In genomic region chr6:41537376-41537775, GRCm38 (mm10) we compare ENCODE assay signal across 31 mouse cellular contexts. TPM values are rescaled to one million over a fixed set of nuclear protein-coding genes. Genes with fewer than 3 reads are reported as not detected.
DNase-seq lines count a peak whose midpoint lies in the region; ATAC-seq and TF ChIP-seq lines count a peak whose summit lies in the region.
"Had no signal": no experiment of that assay in that cellular context is flagged by ENCODE, and none has a peak within 500 bp of the region (broad histone marks: within the 10 kb centered on the region; RNA-seq: fewer than 3 reads in every experiment).

No protein-coding gene starts in this region.

- no peaks in the 10 kb centered on the region for H3K4me1 ChIP-seq in heart, postnatal 0 days (ENCODE audit: control insufficient read depth, insufficient read depth)
- H3K4me1 ChIP-seq in heart, embryonic 10.5 days = no peaks in the 10 kb centered on the region
- H3K4me1 ChIP-seq in hindbrain, embryonic 11.5 days (replicated peaks; ENCODE audit: control insufficient read depth, insufficient read depth, low read length) = no peaks in the 10 kb centered on the region
- H3K4me1 ChIP-seq in forebrain, embryonic 16.5 days (replicated peaks; ENCODE audit: control insufficient read depth, insufficient read depth, low read length) = no peaks in the 10 kb centered on the region
- H3K4me1 ChIP-seq: embryonic facial prominence, embryonic 12.5 days; embryonic facial prominence, embryonic 15.5 days; heart, embryonic 13.5 days; hindbrain, embryonic 15.5 days; intestine, embryonic 15.5 days had no signal

- ATAC-seq in heart, postnatal 0 days (ENCODE audit: insufficient read depth, low read depth) = no peak
- ATAC-seq in hindbrain, embryonic 11.5 days (ENCODE audit: low FRiP score) = no peak
- ATAC-seq in forebrain, embryonic 16.5 days = no peak
- ATAC-seq: forebrain, embryonic 14.5 days; intestine, embryonic 15.5 days; Patski had no signal

- no peaks in the 10 kb centered on the region for H3K9me3 ChIP-seq in heart, postnatal 0 days (replicated peaks; ENCODE audit: control insufficient read depth, low read length)
- no peaks in the 10 kb centered on the region for H3K9me3 ChIP-seq in heart, embryonic 10.5 days
- no peaks in the 10 kb centered on the region for H3K9me3 ChIP-seq in hindbrain, embryonic 11.5 days (ENCODE audit: control insufficient read depth, low read length)
- H3K9me3 ChIP-seq in forebrain, embryonic 16.5 days (ENCODE audit: control insufficient read depth, low read length) = no peaks in the 10 kb centered on the region
- H3K9me3 ChIP-seq: embryonic facial prominence, embryonic 12.5 days; embryonic facial prominence, embryonic 15.5 days; G1E; heart, embryonic 13.5 days; hindbrain, embryonic 15.5 days; intestine, embryonic 15.5 days had no signal

- TF ChIP-seq CTCF in heart, postnatal 0 days (IDR thresholded peaks at IDR 0.05; ENCODE audit: low read depth) = no peak

- no peak overlapping the region for H3K9ac ChIP-seq in heart, postnatal 0 days (replicated peaks; ENCODE audit: low read depth, low read length)
- H3K9ac ChIP-seq in hindbrain, embryonic 11.5 days (ENCODE audit: low read depth, low read length) = no peak overlapping the region
- no peak overlapping the region for H3K9ac ChIP-seq in forebrain, embryonic 16.5 days (replicated peaks; ENCODE audit: low read depth, low read length)
- H3K9ac ChIP-seq: embryonic facial prominence, embryonic 12.5 days; embryonic facial prominence, embryonic 15.5 days; heart, embryonic 13.5 days; hindbrain, embryonic 15.5 days; intestine, embryonic 15.5 days had no signal

- DNase-seq in heart, postnatal 0 days (ENCODE audit: low spot score) = no peak
- no peak for DNase-seq in heart, embryonic 10.5 days (ENCODE audit: low spot score)
- peak; percentile 44 for DNase-seq in thymus, postnatal 0 days (ENCODE audit: low spot score)
- DNase-seq in thymus, adult 18-20 months = no peak
- DNase-seq in thymus, postnatal 10 days (ENCODE audit: low spot score in 2 of 2) = peak; percentile 23 to 32
- peak; percentile 41 for DNase-seq in thymus, postnatal 4 days
- no peak for DNase-seq in hindbrain, embryonic 11.5 days (ENCODE audit: low spot score)
- DNase-seq: adrenal gland, postnatal 14 days; B cell, adult 2 months; cerebellum, adult 11 months; cerebellum, adult 2 months; cerebellum, adult 9-11 months; cerebellum, postnatal 25 days; gastrocnemius, postnatal 25 days; heart, adult 18-20 months had no signal

- H3K36me3 ChIP-seq in heart, postnatal 0 days (replicated peaks; ENCODE audit: control insufficient read depth, insufficient read depth, low read length) = no peaks in the 10 kb centered on the region
- H3K36me3 ChIP-seq in heart, embryonic 10.5 days = no peaks in the 10 kb centered on the region
- H3K36me3 ChIP-seq in hindbrain, embryonic 11.5 days (ENCODE audit: control insufficient read depth, insufficient read depth, low read length) = no peaks in the 10 kb centered on the region
- H3K36me3 ChIP-seq in forebrain, embryonic 16.5 days (ENCODE audit: control insufficient read depth, insufficient read depth) = no peaks in the 10 kb centered on the region
- H3K36me3 ChIP-seq: embryonic facial prominence, embryonic 12.5 days; embryonic facial prominence, embryonic 15.5 days; G1E; heart, embryonic 13.5 days; hindbrain, embryonic 15.5 days; intestine, embryonic 15.5 days had no signal

- no peak overlapping the region for H3K27ac ChIP-seq in heart, postnatal 0 days (ENCODE audit: low read depth)
- no peak overlapping the region for H3K27ac ChIP-seq in heart, embryonic 10.5 days
- H3K27ac ChIP-seq in hindbrain, embryonic 11.5 days (ENCODE audit: low read depth, low read length) = no peak overlapping the region
- H3K27ac ChIP-seq in forebrain, embryonic 16.5 days (ENCODE audit: low read length) = no peak overlapping the region
- H3K27ac ChIP-seq: embryonic facial prominence, embryonic 12.5 days; embryonic facial prominence, embryonic 15.5 days; heart, embryonic 13.5 days; hindbrain, embryonic 15.5 days; intestine, embryonic 15.5 days had no signal

- no peaks in the 10 kb centered on the region for H3K27me3 ChIP-seq in heart, postnatal 0 days (ENCODE audit: control insufficient read depth, insufficient read depth, low read length)
- H3K27me3 ChIP-seq in heart, embryonic 10.5 days (ENCODE audit: insufficient read depth, poor library complexity, severe bottlenecking) = 0 out of 2 replicates have a peak, but pooled peaks cover 3% of the 10 kb centered on the region
- H3K27me3 ChIP-seq in hindbrain, embryonic 11.5 days (ENCODE audit: control insufficient read depth, insufficient read depth, low read length) = no peaks in the 10 kb centered on the region
- H3K27me3 ChIP-seq in forebrain, embryonic 16.5 days (replicated peaks; ENCODE audit: control insufficient read depth, insufficient read depth, low read length) = no peaks in the 10 kb centered on the region
- H3K27me3 ChIP-seq: CH12.LX; embryonic facial prominence, embryonic 12.5 days; embryonic facial prominence, embryonic 15.5 days; hindbrain, embryonic 15.5 days; intestine, embryonic 15.5 days had no signal

- no peak overlapping the region for H3K4me2 ChIP-seq in heart, postnatal 0 days (ENCODE audit: low read depth, low read length)
- H3K4me2 ChIP-seq in hindbrain, embryonic 11.5 days (replicated peaks; ENCODE audit: low read depth, low read length) = no peak overlapping the region
- H3K4me2 ChIP-seq in forebrain, embryonic 16.5 days (ENCODE audit: low read length) = no peak overlapping the region
- H3K4me2 ChIP-seq: embryonic facial prominence, embryonic 12.5 days; embryonic facial prominence, embryonic 15.5 days; heart, embryonic 13.5 days; hindbrain, embryonic 15.5 days; intestine, embryonic 15.5 days had no signal

- peak overlapping the region; percentile 8; the same call in 1 of the 2 replicates for H3K4me3 ChIP-seq in heart, postnatal 0 days (ENCODE audit: low read depth, low read length)
- no peak overlapping the region for H3K4me3 ChIP-seq in heart, embryonic 10.5 days
- no peak overlapping the region for H3K4me3 ChIP-seq in hindbrain, embryonic 11.5 days (ENCODE audit: low read depth, low read length)
- H3K4me3 ChIP-seq in forebrain, embryonic 16.5 days (replicated peaks; ENCODE audit: low read length) = no peak overlapping the region
- H3K4me3 ChIP-seq: embryonic facial prominence, embryonic 12.5 days; embryonic facial prominence, embryonic 15.5 days; heart, embryonic 13.5 days; hindbrain, embryonic 15.5 days; intestine, embryonic 15.5 days had no signal

- TF ChIP-seq EP300 in heart, postnatal 0 days (IDR thresholded peaks at IDR 0.05; ENCODE audit: low read depth) = no peak

- WGBS in heart, postnatal 0 days = 78% methylated on average over 1 of the region's 1 CpGs
- 88% methylated on average over 1 of the region's 1 CpGs for WGBS in heart, embryonic 10.5 days
- WGBS in hindbrain, embryonic 11.5 days = 93% methylated on average over 1 of the region's 1 CpGs
- 95% methylated on average over 1 of the region's 1 CpGs for WGBS in forebrain, embryonic 16.5 days

RNA-seq across cellular contexts. Expression of gene Prss2, which starts 15.8 kb away (rescaled TPM):
- not detected in 2 replicates for total RNA-seq in heart, postnatal 0 days (2014; rRNA removed; ENCODE audit: low replicate concordance)
- polyA plus RNA-seq in heart, postnatal 0 days (2015; fragmentation: Nextera tagmentation; extraction: Ambion mirVana) = not detected in 2 replicates
- not detected in 2 replicates for polyA plus RNA-seq in heart, embryonic 10.5 days (2016; fragmentation: Nextera tagmentation; extraction: Ambion mirVana)
- polyA plus RNA-seq in thymus, postnatal 0 days (2015; fragmentation: Nextera tagmentation; extraction: Ambion mirVana) = 3.6 and 4.7 TPM in 2 replicates
- not detected in 2 replicates for polyA plus RNA-seq in hindbrain, embryonic 11.5 days (2014; fragmentation: Nextera tagmentation; extraction: Ambion mirVana)
- polyA plus RNA-seq in forebrain, embryonic 16.5 days (2015; fragmentation: Nextera tagmentation; extraction: Ambion mirVana) = not detected in 2 replicates
- total RNA-seq: adrenal gland, adult 18-20 months; CH12.LX; common myeloid progenitor, adult 5-6 weeks; G1E; gastrocnemius, adult 8-10 months; gastrocnemius, postnatal 25 days; heart, adult 18-20 months; heart, postnatal 25 days; hematopoietic stem cell, adult 5-6 weeks had no signal
- polyA plus RNA-seq: cerebellum, adult 2 months; embryonic facial prominence, embryonic 12.5 days; embryonic facial prominence, embryonic 15.5 days; forebrain, embryonic 11.5 days; forebrain, embryonic 14.5 days; G1E; heart, embryonic 13.5 days; hindbrain, embryonic 15.5 days; Patski had no signal

Comparison
In these comparisons a context has a peak if more than half of its experiments do, and no peak if none do; other contexts are left out.
1. DNase-seq: peak in thymus, postnatal 0 days (single experiment), thymus, postnatal 10 days (2 of 2) and thymus, postnatal 4 days (single experiment); none in heart, postnatal 0 days (single experiment), heart, embryonic 10.5 days (single experiment), thymus, adult 18-20 months (0 of 2) and hindbrain, embryonic 11.5 days (single experiment).